Mouse (Mus musculus): ENCODE measurements around the gene Olfr630. TPM values are rescaled to one million over a fixed set of nuclear protein-coding genes. Genes with fewer than 3 reads are reported as not detected.
"Not testable (repeated sequence)": the region's sequence is repeated elsewhere in the genome, so short reads cannot be mapped to it uniquely, and the experiment has no call there.

Gene Olfr630
- not detected in 2 replicates for polyA plus RNA-seq (2015; fragmentation: Nextera tagmentation; extraction: Ambion mirVana)

- no peaks in the 10 kb centered on the region for H3K9me3 ChIP-seq (ENCODE audit: control insufficient read depth, low read length)
- H3K27ac ChIP-seq (ENCODE audit: low read length): no peak within 1 kb of the TSS
- ATAC-seq: no peak
- no peaks in the 10 kb centered on the region for H3K4me1 ChIP-seq (ENCODE audit: control insufficient read depth, insufficient read depth, low read length)
- 44% methylated on average over 2 of the region's 2 CpGs for WGBS
- H3K36me3 ChIP-seq (ENCODE audit: control insufficient read depth, insufficient read depth, low read length): no peaks in the 10 kb centered on the region
- H3K27me3 ChIP-seq (replicated peaks; ENCODE audit: control insufficient read depth, insufficient read depth, low read length): no peaks in the 10 kb centered on the region
- no peak within 1 kb of the TSS for H3K9ac ChIP-seq (ENCODE audit: low read depth, low read length)
- no peak within 1 kb of the TSS for H3K4me3 ChIP-seq (ENCODE audit: low read length)
- H3K4me2 ChIP-seq (ENCODE audit: low read depth, low read length): no peak within 1 kb of the TSS
These were observed at the start of gene Olfr630 for GRCm38 (mm10) chr7:103757233-103757632. Gene Olfr630, minus strand, starts transcription at chr7:103757333.

- no peaks in the 10 kb centered on the region for H3K9me3 ChIP-seq (ENCODE audit: control insufficient read depth, low read length)
- no peak for ATAC-seq
- H3K4me2 ChIP-seq (ENCODE audit: low read depth, low read length): no peak overlapping the region
- H3K9ac ChIP-seq (ENCODE audit: low read depth, low read length): no peak overlapping the region
- no peaks in the 10 kb centered on the region for H3K36me3 ChIP-seq (ENCODE audit: control insufficient read depth, insufficient read depth, low read length)
- WGBS: 65% methylated on average over 1 of the region's 1 CpGs
- H3K27me3 ChIP-seq (replicated peaks; ENCODE audit: control insufficient read depth, insufficient read depth, low read length): no peaks in the 10 kb centered on the region
- H3K4me3 ChIP-seq (ENCODE audit: low read length): no peak overlapping the region
- no peaks in the 10 kb centered on the region for H3K4me1 ChIP-seq (ENCODE audit: control insufficient read depth, insufficient read depth, low read length)
- no peak overlapping the region for H3K27ac ChIP-seq (ENCODE audit: low read length)
These were observed 49.7 kb upstream of the Olfr630 start for GRCm38 (mm10) chr7:103806856-103807255.

- no peaks in the 10 kb centered on the region for H3K36me3 ChIP-seq (ENCODE audit: control insufficient read depth, insufficient read depth, low read length)
- WGBS: 28% methylated on average over 4 of the region's 4 CpGs
- no peak overlapping the region for H3K27ac ChIP-seq (ENCODE audit: low read length)
- H3K4me1 ChIP-seq (ENCODE audit: control insufficient read depth, insufficient read depth, low read length): no peaks in the 10 kb centered on the region
- H3K4me2 ChIP-seq (ENCODE audit: low read depth, low read length): no peak overlapping the region
- no peak overlapping the region for H3K9ac ChIP-seq (ENCODE audit: low read depth, low read length)
- no peaks in the 10 kb centered on the region for H3K9me3 ChIP-seq (ENCODE audit: control insufficient read depth, low read length)
- no peak for ATAC-seq
- no peaks in the 10 kb centered on the region for H3K27me3 ChIP-seq (replicated peaks; ENCODE audit: control insufficient read depth, insufficient read depth, low read length)
- H3K4me3 ChIP-seq (ENCODE audit: low read length): no peak overlapping the region
These were observed 35.7 kb upstream of the Olfr630 start for GRCm38 (mm10) chr7:103792669-103793388.

- Histone ChIP-seq H3K9ac (ENCODE audit: low read depth, low read length) (no peak within 1 kb of the TSS), H3K27me3 (replicated peaks; ENCODE audit: control insufficient read depth, insufficient read depth, low read length) (no peaks in the 10 kb centered on the region), H3K4me3 (ENCODE audit: low read length) (no peak within 1 kb of the TSS), H3K9me3 (ENCODE audit: control insufficient read depth, low read length) (no peaks in the 10 kb centered on the region), H3K27ac (ENCODE audit: low read length) (no peak within 1 kb of the TSS), H3K36me3 (ENCODE audit: control insufficient read depth, insufficient read depth, low read length) (no peaks in the 10 kb centered on the region), H3K4me1 (ENCODE audit: control insufficient read depth, insufficient read depth, low read length) (no peaks in the 10 kb centered on the region), H3K4me2 (ENCODE audit: low read depth, low read length) (no peak within 1 kb of the TSS)
- WGBS: 77% methylated on average over 3 of the region's 3 CpGs
- no peak for ATAC-seq
These were observed 34.6 kb upstream of the Olfr630 start, which contains the start of gene Olfr67 for GRCm38 (mm10) chr7:103791721-103792120. Gene Olfr67, minus strand, starts transcription at chr7:103791821.

- Histone ChIP-seq H3K4me1 (ENCODE audit: control insufficient read depth, insufficient read depth, low read length) (no peaks in the 10 kb centered on the region), H3K27ac (ENCODE audit: low read length) (no peak within 1 kb of the TSS), H3K4me2 (ENCODE audit: low read depth, low read length) (no peak within 1 kb of the TSS), H3K27me3 (replicated peaks; ENCODE audit: control insufficient read depth, insufficient read depth, low read length) (no peaks in the 10 kb centered on the region), H3K4me3 (ENCODE audit: low read length) (no peak within 1 kb of the TSS), H3K9ac (ENCODE audit: low read depth, low read length) (no peak within 1 kb of the TSS), H3K36me3 (ENCODE audit: control insufficient read depth, insufficient read depth, low read length) (no peaks in the 10 kb centered on the region), H3K9me3 (ENCODE audit: control insufficient read depth, low read length) (no peaks in the 10 kb centered on the region)
- 83% methylated on average over 3 of the region's 3 CpGs for WGBS
- ATAC-seq: no peak
These were observed 22.5 kb upstream of the Olfr630 start, which contains the start of gene Olfr68 for GRCm38 (mm10) chr7:103779598-103779997. Gene Olfr68, minus strand, starts transcription at chr7:103779698.

- H3K36me3 ChIP-seq (ENCODE audit: control insufficient read depth, insufficient read depth, low read length); H3K27ac ChIP-seq (ENCODE audit: low read length); ATAC-seq; H3K4me2 ChIP-seq (ENCODE audit: low read depth, low read length); H3K4me1 ChIP-seq (ENCODE audit: control insufficient read depth, insufficient read depth, low read length); H3K4me3 ChIP-seq (ENCODE audit: low read length); H3K9ac ChIP-seq (ENCODE audit: low read depth, low read length); H3K9me3 ChIP-seq (ENCODE audit: control insufficient read depth, low read length); H3K27me3 ChIP-seq (replicated peaks; ENCODE audit: control insufficient read depth, insufficient read depth, low read length): not testable (repeated sequence)
- 77% methylated on average over 2 of the region's 4 CpGs for WGBS
These were observed 20.5 kb upstream of the Olfr630 start for GRCm38 (mm10) chr7:103777652-103778051.

- WGBS: 82% methylated on average over 2 of the region's 2 CpGs
- H3K4me3 ChIP-seq (ENCODE audit: low read length): no peak within 1 kb of the TSS
- ATAC-seq: no peak
- no peak within 1 kb of the TSS for H3K9ac ChIP-seq (ENCODE audit: low read depth, low read length)
- H3K4me1 ChIP-seq (ENCODE audit: control insufficient read depth, insufficient read depth, low read length): no peaks in the 10 kb centered on the region
- H3K9me3 ChIP-seq (ENCODE audit: control insufficient read depth, low read length): no peaks in the 10 kb centered on the region
- no peaks in the 10 kb centered on the region for H3K27me3 ChIP-seq (replicated peaks; ENCODE audit: control insufficient read depth, insufficient read depth, low read length)
- H3K27ac ChIP-seq (ENCODE audit: low read length): no peak within 1 kb of the TSS
- no peak within 1 kb of the TSS for H3K4me2 ChIP-seq (ENCODE audit: low read depth, low read length)
- H3K36me3 ChIP-seq (ENCODE audit: control insufficient read depth, insufficient read depth, low read length): no peaks in the 10 kb centered on the region
These were observed 14.4 kb upstream of the Olfr630 start, which contains the start of gene Olfr69 for GRCm38 (mm10) chr7:103771494-103771893. Gene Olfr69, minus strand, starts transcription at chr7:103771594.

- H3K27ac ChIP-seq (ENCODE audit: low read length); H3K9me3 ChIP-seq (ENCODE audit: control insufficient read depth, low read length); H3K4me2 ChIP-seq (ENCODE audit: low read depth, low read length); H3K4me1 ChIP-seq (ENCODE audit: control insufficient read depth, insufficient read depth, low read length); H3K27me3 ChIP-seq (replicated peaks; ENCODE audit: control insufficient read depth, insufficient read depth, low read length); H3K4me3 ChIP-seq (ENCODE audit: low read length); ATAC-seq; H3K36me3 ChIP-seq (ENCODE audit: control insufficient read depth, insufficient read depth, low read length); H3K9ac ChIP-seq (ENCODE audit: low read depth, low read length): not testable (repeated sequence)
- 93% methylated on average over 6 of the region's 6 CpGs for WGBS
These were observed 10.6 kb upstream of the Olfr630 start for GRCm38 (mm10) chr7:103767687-103768086.

GRCm38 (mm10) chr7:103762212-103762611, 5.1 kb upstream of the Olfr630 start:
- ATAC-seq; H3K9me3 ChIP-seq (ENCODE audit: control insufficient read depth, low read length); H3K4me3 ChIP-seq (ENCODE audit: low read length); H3K27ac ChIP-seq (ENCODE audit: low read length); H3K4me2 ChIP-seq (ENCODE audit: low read depth, low read length); H3K9ac ChIP-seq (ENCODE audit: low read depth, low read length); H3K36me3 ChIP-seq (ENCODE audit: control insufficient read depth, insufficient read depth, low read length); H3K4me1 ChIP-seq (ENCODE audit: control insufficient read depth, insufficient read depth, low read length); H3K27me3 ChIP-seq (replicated peaks; ENCODE audit: control insufficient read depth, insufficient read depth, low read length): not testable (repeated sequence)
- 90% methylated on average over 6 of the region's 6 CpGs for WGBS

GRCm38 (mm10) chr7:103744843-103745242, 12.3 kb downstream of the Olfr630 start, which contains the start of gene Olfr629:
Gene Olfr629, minus strand, starts transcription at chr7:103744943.
- WGBS: 78% methylated on average over 2 of the region's 2 CpGs
- ATAC-seq: no peak
- H3K9ac ChIP-seq (ENCODE audit: low read depth, low read length): no peak within 1 kb of the TSS
- no peaks in the 10 kb centered on the region for H3K36me3 ChIP-seq (ENCODE audit: control insufficient read depth, insufficient read depth, low read length)
- H3K4me1 ChIP-seq (ENCODE audit: control insufficient read depth, insufficient read depth, low read length): no peaks in the 10 kb centered on the region
- no peaks in the 10 kb centered on the region for H3K9me3 ChIP-seq (ENCODE audit: control insufficient read depth, low read length)
- no peak within 1 kb of the TSS for H3K27ac ChIP-seq (ENCODE audit: low read length)
- no peak within 1 kb of the TSS for H3K4me3 ChIP-seq (ENCODE audit: low read length)
- no peaks in the 10 kb centered on the region for H3K27me3 ChIP-seq (replicated peaks; ENCODE audit: control insufficient read depth, insufficient read depth, low read length)
- no peak within 1 kb of the TSS for H3K4me2 ChIP-seq (ENCODE audit: low read depth, low read length)

Data from intestine, embryonic 16.5 days (tissue).